Mouse (Mus musculus) monocyte, adult 2 months (primary cell): Measurements from ENCODE around the gene Rhobtb1.

Source experiments
- DNase-seq, 2 experiments: peaks; one replicate each; pipeline ENCODE4 v3.0.0; 2022; ENCODE audit warnings: low spot score in 2 of 2, low read depth in 1 of 2

The Rhobtb1 gene

GRCm38 (mm10) chr10:69320667-69321518, 169.7 kb downstream of the Rhobtb1 start:
- DNase-seq: peak in 1 of 2 experiments; percentile 30

GRCm38 (mm10) chr10:69321519-69322035, 170.3 kb downstream of the Rhobtb1 start:
- no peak for DNase-seq

GRCm38 (mm10) chr10:69323986-69324385, 172.8 kb downstream of the Rhobtb1 start:
- DNase-seq: no peak

GRCm38 (mm10) chr10:69324816-69325215, 173.6 kb downstream of the Rhobtb1 start:
- no peak for DNase-seq

- DNase-seq: no peak
Observed at GRCm38 (mm10) chr10:69326433-69326832, 175.2 kb downstream of the Rhobtb1 start.

- DNase-seq: no peak
Observed at GRCm38 (mm10) chr10:69327362-69327761, 176.1 kb downstream of the Rhobtb1 start.

GRCm38 (mm10) chr10:69328029-69328655, 176.9 kb downstream of the Rhobtb1 start:
- no peak for DNase-seq

GRCm38 (mm10) chr10:69328656-69329046, 177.4 kb downstream of the Rhobtb1 start:
- no peak for DNase-seq

- DNase-seq: no peak
Observed at GRCm38 (mm10) chr10:69331231-69331630, 180.0 kb downstream of the Rhobtb1 start.

GRCm38 (mm10) chr10:69333212-69333611, 182.0 kb downstream of the Rhobtb1 start:
- no peak for DNase-seq

- no peak for DNase-seq
Observed at GRCm38 (mm10) chr10:69334271-69335194, 183.3 kb downstream of the Rhobtb1 start.

- DNase-seq: no peak
Observed at GRCm38 (mm10) chr10:69335195-69335536, 183.9 kb downstream of the Rhobtb1 start.

- DNase-seq: no peak
Observed at GRCm38 (mm10) chr10:69335611-69336010, 184.4 kb downstream of the Rhobtb1 start.

- DNase-seq: no peak
Observed at GRCm38 (mm10) chr10:69336219-69336618, 185.0 kb downstream of the Rhobtb1 start.

GRCm38 (mm10) chr10:69340001-69340400, 188.8 kb downstream of the Rhobtb1 start:
- DNase-seq: no peak
